Mouse (Mus musculus) lung, embryonic 14.5 days (tissue): Measurements from ENCODE around the gene Fat3. TPM values are rescaled to one million over a fixed set of nuclear protein-coding genes. Genes with fewer than 3 reads are reported as not detected.

Source experiments
- ATAC-seq: fragments of 200-750 bp; cut with Nextera tagmentation; 2 replicates; pipeline ENCODE4 v1.8.0; 2017; ENCODE audit warnings: mild to moderate bottlenecking, moderate TSS enrichment, moderate library complexity; ENCODE audit not compliant: insufficient read depth
- DNase-seq: peaks from one replicate; pipeline ENCODE4 v3.0.0-alpha.2; 2015
- H3K27ac ChIP-seq: fragments of 300-500 bp; sonication (generic); 2 replicates; pipeline ENCODE4 v1.5.1; 2014; ENCODE audit warnings: low read depth, mild to moderate bottlenecking, moderate library complexity
- H3K27me3 ChIP-seq: fragments of 300-500 bp; sonication (generic); 2 replicates; pipeline ENCODE4 v1.6.1; 2014; ENCODE audit warnings: low read length, control low read depth; ENCODE audit not compliant: insufficient read depth
- H3K36me3 ChIP-seq: fragments of 300-500 bp; sonication (generic); 2 replicates; pipeline ENCODE4 v1.6.1; 2014; ENCODE audit warnings: control low read depth; ENCODE audit not compliant: insufficient read depth
- H3K4me1 ChIP-seq: fragments of 300-500 bp; sonication (generic); 2 replicates; pipeline ENCODE4 v1.6.1; 2014; ENCODE audit warnings: antibody characterized with exemption, control low read depth; ENCODE audit not compliant: insufficient read depth
- H3K4me2 ChIP-seq: fragments of 300-500 bp; sonication (generic); 2 replicates; pipeline ENCODE4 v1.6.1; 2014; ENCODE audit warnings: mild to moderate bottlenecking
- H3K4me3 ChIP-seq: fragments of 300-500 bp; sonication (generic); 2 replicates; pipeline ENCODE4 v1.5.1; 2014; ENCODE audit warnings: low read depth, low read length
- H3K9ac ChIP-seq: fragments of 300-500 bp; sonication (generic); 2 replicates; pipeline ENCODE4 v1.6.1; 2014
- H3K9me3 ChIP-seq: fragments of 300-500 bp; sonication (generic); 2 replicates; pipeline ENCODE4 v1.6.1; 2016; ENCODE audit warnings: low read depth, low read length, control low read depth
- CTCF ChIP-seq: IDR thresholded peaks from 2 replicates; pipeline ENCODE4 v1.5.1; 2016; ENCODE audit warnings: antibody characterized with exemption, low read depth
- WGBS: fragments of 180-500 bp; shearing (Covaris S2); extraction: QIAGEN DNeasy Blood & Tissue Kit; methylation state at CpG from one replicate; pipeline ENCODE4 v1.1.7; 2014; 5-methylcytosine and 5-hydroxymethylcytosine counted together
- polyA plus RNA-seq: library from polyadenylated mRNA; unstranded; fragments of >200 nt; fragmentation: Nextera tagmentation; extraction: Ambion mirVana; gene quantifications from 2 replicates; pipeline ENCODE4 v1.2.1, GENCODE M21; 2014

The Fat3 gene
- polyA plus RNA-seq, 1 experiment from 2014 or later: 1.2 TPM

- peak overlapping the region; percentile 39; the same call in 1 of the 2 replicates for H3K9ac ChIP-seq
- H3K27ac ChIP-seq: no peak overlapping the region
- WGBS: under 1% methylated on average over 41 of the region's 41 CpGs
- no peaks in the 10 kb centered on the region for H3K36me3 ChIP-seq
- H3K27me3 ChIP-seq: peaks cover 35% of the 10 kb centered on the region
- peak; percentile 51; the same call in 1 of the 2 replicates for ATAC-seq
- TF ChIP-seq CTCF: no peak; the same call in none of the 2 replicates
- 0 out of 2 replicates have a peak, but pooled peaks cover 3% of the 10 kb centered on the region for H3K4me1 ChIP-seq
- H3K4me3 ChIP-seq: peak overlapping the region; percentile 50
- peak overlapping the region; percentile 90 for H3K4me2 ChIP-seq
- no peaks in the 10 kb centered on the region for H3K9me3 ChIP-seq
- DNase-seq: peak; percentile 64
Observed at GRCm38 (mm10) chr9:16500382-16501185, 501 bp downstream of the Fat3 start.

- ATAC-seq (peak; percentile 53), DNase-seq (peak; percentile 72)
- under 1% methylated on average over 33 of the region's 35 CpGs for WGBS
- TF ChIP-seq CTCF: no peak
- Histone ChIP-seq H3K4me1 (0 out of 2 replicates have a peak, but pooled peaks cover 3% of the 10 kb centered on the region), H3K27me3 (peaks cover 35% of the 10 kb centered on the region), H3K36me3 (no peaks in the 10 kb centered on the region), H3K27ac (no peak overlapping the region), H3K9me3 (no peaks in the 10 kb centered on the region), H3K4me3 (peak overlapping the region; percentile 50), H3K4me2 (peak overlapping the region; percentile 90), H3K9ac (peak overlapping the region; percentile 39)
Observed at GRCm38 (mm10) chr9:16499621-16500381, 1.3 kb downstream of the Fat3 start.

- Histone ChIP-seq H3K4me1 (0 out of 2 replicates have a peak, but pooled peaks cover 3% of the 10 kb centered on the region), H3K27me3 (peaks cover 35% of the 10 kb centered on the region), H3K4me2 (peak overlapping the region; percentile 90; the same call in 1 of the 2 replicates), H3K27ac (no peak overlapping the region), H3K36me3 (no peaks in the 10 kb centered on the region), H3K4me3 (no peak overlapping the region), H3K9me3 (no peaks in the 10 kb centered on the region), H3K9ac (no peak overlapping the region)
- DNase-seq (peak; percentile 51), ATAC-seq (no peak)
- 4% methylated on average over 4 of the region's 4 CpGs for WGBS
- no peak for TF ChIP-seq CTCF
Observed at GRCm38 (mm10) chr9:16498876-16499275, 2.2 kb downstream of the Fat3 start.

DNA sequence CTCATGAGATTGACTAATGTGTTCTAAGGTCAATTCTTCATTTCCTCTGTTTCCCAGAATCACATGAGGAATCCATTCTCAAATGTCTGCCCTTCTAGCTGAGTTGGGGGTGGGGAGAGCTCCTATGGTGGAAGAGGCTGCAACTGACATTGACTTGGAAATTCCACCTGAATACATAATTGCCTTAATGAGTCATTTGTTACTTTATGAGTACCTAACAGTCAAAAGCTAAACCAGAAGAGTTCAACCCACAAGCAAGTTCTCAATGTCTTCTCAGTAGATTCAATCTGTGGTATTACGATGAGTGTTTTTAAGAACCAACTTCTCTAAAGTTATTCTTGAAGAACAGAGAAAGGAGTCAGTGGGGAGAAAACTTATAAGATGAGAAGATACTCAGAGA lies 3.7 kb downstream of the Fat3 start:
- Histone ChIP-seq H3K27me3 (peaks cover 24% of the 10 kb centered on the region), H3K4me3 (no peak overlapping the region), H3K4me2 (no peak overlapping the region), H3K9me3 (no peaks in the 10 kb centered on the region), H3K4me1 (0 out of 2 replicates have a peak, but pooled peaks cover 3% of the 10 kb centered on the region), H3K9ac (no peak overlapping the region), H3K27ac (no peak overlapping the region), H3K36me3 (no peaks in the 10 kb centered on the region)
- WGBS: 91% methylated on average over 1 of the region's 1 CpGs
- ATAC-seq (no peak), DNase-seq (no peak)
- TF ChIP-seq CTCF: no peak

DNA sequence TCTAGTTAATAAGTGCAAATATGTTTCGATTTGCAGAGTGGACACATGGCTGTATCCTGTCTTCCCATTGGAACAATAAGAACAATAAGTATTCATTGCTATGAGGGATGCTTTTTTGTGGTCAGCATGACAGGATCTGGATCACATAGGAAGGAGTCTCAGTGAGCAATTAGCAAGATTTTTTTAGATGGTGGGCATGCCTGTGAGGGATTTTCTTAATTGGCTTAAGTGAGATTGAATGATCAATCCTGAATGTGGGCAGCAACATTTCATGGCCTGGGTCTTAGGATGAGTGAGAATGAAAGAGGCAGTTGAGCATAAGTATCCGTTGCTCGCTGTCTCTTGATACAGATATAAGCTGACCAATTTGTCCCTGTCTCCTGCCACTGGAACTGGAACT lies 4.8 kb downstream of the Fat3 start:
- no peak for ATAC-seq
- H3K4me2 ChIP-seq: no peak overlapping the region
- no peaks in the 10 kb centered on the region for H3K9me3 ChIP-seq
- no peak overlapping the region for H3K27ac ChIP-seq
- no peak for DNase-seq
- peaks cover 14% of the 10 kb centered on the region for H3K27me3 ChIP-seq
- no peak overlapping the region for H3K4me3 ChIP-seq
- H3K4me1 ChIP-seq: 0 out of 2 replicates have a peak, but pooled peaks cover 3% of the 10 kb centered on the region
- H3K9ac ChIP-seq: no peak overlapping the region
- no peaks in the 10 kb centered on the region for H3K36me3 ChIP-seq
- no peak for TF ChIP-seq CTCF
- 87% methylated on average over 3 of the region's 3 CpGs for WGBS

GRCm38 (mm10) chr9:16489661-16490060 lies 11.4 kb downstream of the Fat3 start:
- H3K4me3 ChIP-seq: no peak overlapping the region
- H3K9ac ChIP-seq: no peak overlapping the region
- DNase-seq (no peak), ATAC-seq (no peak)
- H3K27me3 ChIP-seq: no peaks in the 10 kb centered on the region
- no peak overlapping the region for H3K27ac ChIP-seq
- no peak overlapping the region for H3K4me2 ChIP-seq
- no peaks in the 10 kb centered on the region for H3K9me3 ChIP-seq
- no peaks in the 10 kb centered on the region for H3K4me1 ChIP-seq
- H3K36me3 ChIP-seq: no peaks in the 10 kb centered on the region
- no peak for TF ChIP-seq CTCF
- WGBS: 55% methylated on average over 3 of the region's 3 CpGs

DNA sequence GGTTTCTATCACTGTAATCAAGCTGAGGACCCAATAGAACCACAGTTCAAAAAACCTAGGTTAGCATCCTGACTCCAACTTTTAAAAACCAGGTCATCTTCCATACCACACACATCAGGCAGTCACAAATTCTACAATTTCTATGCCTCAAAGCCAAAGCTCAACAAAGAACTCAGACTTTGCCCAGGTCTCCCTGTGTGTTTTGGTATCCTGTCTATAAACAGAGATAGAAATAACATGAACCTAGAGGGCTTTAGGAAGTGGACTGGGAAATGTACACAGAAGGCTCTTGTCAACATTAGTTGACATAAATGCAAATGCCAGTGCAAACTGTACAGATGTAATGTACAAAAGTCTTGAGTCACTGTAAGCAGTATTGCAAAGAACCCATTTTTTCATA lies 13.5 kb downstream of the Fat3 start:
- no peaks in the 10 kb centered on the region for H3K4me1 ChIP-seq
- no peak for TF ChIP-seq CTCF
- DNase-seq (no peak), ATAC-seq (no peak)
- no peaks in the 10 kb centered on the region for H3K27me3 ChIP-seq
- no peaks in the 10 kb centered on the region for H3K36me3 ChIP-seq
- H3K27ac ChIP-seq: no peak overlapping the region
- no peak overlapping the region for H3K4me2 ChIP-seq
- H3K4me3 ChIP-seq: no peak overlapping the region
- H3K9ac ChIP-seq: no peak overlapping the region
- no peaks in the 10 kb centered on the region for H3K9me3 ChIP-seq
